Mouse (Mus musculus) left cerebral cortex, postnatal 36 days (tissue): ENCODE measurements around the gene Sh3bgrl3. TPM values are rescaled to one million over a fixed set of nuclear protein-coding genes. Genes with fewer than 3 reads are reported as not detected.
A peak's percentile ranks its signal among the peaks of the same experiment; 100 is the strongest.

Experiments used
- DNase-seq, 2 experiments: peaks; one replicate each; pipeline ENCODE4 v3.0.0; 2021 to 2022; ENCODE audit warnings: low spot score in 2 of 2, mixed read lengths in 1 of 2
- intact Hi-C: fragments of 180-260 bp; cut with DNase I; formaldehyde crosslinking; loops from one replicate; pipeline ENCODE4 v1.15.1; 2025
- total RNA-seq, 2 experiments: library from RNA; stranded (reverse); gene quantifications; 2 replicates each; pipeline ENCODE4 v1.2.3; 2021

Gene Sh3bgrl3
- total RNA-seq, 2 experiments from 2014 or later, result 187 to 235 TPM

DNA sequence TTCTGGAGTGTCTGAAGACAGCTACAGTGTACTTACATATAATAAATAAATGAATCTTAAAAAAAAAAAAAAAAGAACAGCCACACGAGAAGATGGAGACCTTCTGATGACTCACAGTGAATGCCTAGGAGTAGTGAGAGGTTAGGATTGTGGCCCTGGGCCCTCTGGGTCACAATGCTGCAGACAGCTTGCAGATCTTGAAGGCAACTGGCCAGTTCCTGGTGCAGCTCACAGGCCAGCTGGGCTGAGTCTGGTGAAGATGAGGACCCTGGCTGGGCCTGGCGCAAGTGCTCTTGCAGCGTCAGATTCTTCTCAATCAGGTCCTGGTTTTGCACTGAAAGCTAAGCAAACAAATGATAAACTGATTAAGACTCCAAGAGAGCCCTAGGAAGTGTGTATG lies 3.5 kb upstream of the Sh3bgrl3 start:
- intact Hi-C loops, result no loop called here
- DNase-seq, result no peak

DNA sequence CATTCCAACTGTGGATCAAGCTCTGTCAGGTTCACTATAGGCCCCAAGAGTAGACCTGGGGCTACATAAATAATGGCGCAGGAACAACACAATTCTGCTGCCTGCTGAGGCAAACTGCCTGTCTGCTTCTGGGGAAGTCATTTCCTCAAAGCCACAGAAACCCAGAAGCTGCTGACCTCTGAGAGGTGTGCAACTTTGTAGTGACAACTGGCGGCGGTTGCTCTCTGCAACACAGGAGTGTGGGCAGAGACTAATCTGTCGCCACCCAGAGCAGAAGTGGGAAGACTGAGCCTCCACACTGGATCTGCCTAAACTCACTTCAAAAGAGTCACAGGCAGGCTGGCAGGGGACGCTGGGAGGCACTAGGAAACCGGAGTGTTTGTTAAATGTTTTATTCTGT lies 893 bp upstream of the Sh3bgrl3 start:
- no peak for DNase-seq

GRCm38 (mm10) chr4:134128983-134129362 lies 384 bp upstream of the Sh3bgrl3 start:
- intact Hi-C loops, result loop anchor here (10.0 kb wide), 1 partner anchor 94 kb away; no protein-coding TSS in a partner anchor
- no peak for DNase-seq

More for the DNA sequence above, 893 bp upstream of the Sh3bgrl3 start:
- intact Hi-C loops, result loop anchor here (10.0 kb wide), 1 partner anchor 95 kb away; no protein-coding TSS in a partner anchor

DNA sequence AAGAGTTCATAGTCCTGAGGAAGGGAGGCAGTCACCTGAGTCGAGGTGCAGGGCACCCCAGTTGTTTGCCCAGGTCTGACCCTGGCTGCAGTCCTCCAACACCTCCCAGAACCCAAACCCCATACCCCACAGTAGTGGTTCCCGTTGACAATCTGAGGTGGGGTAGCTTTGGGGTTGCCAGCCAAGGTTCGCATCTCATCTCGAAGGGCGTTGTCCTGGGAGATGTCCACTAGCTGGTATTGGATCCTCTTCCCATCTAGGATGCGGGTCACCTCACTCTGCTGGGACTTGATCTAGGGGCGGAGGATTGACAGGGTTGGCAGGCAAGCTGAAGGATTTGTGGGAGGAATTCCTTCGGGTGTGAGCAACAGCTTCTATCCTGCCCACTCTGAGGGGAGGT lies 796 bp downstream of the Sh3bgrl3 start:
- intact Hi-C loops, result loop anchor here (10.0 kb wide), 1 partner anchor 93 kb away; no protein-coding TSS in a partner anchor
- no peak for DNase-seq

GRCm38 (mm10) chr4:134127121-134127455 lies 1.5 kb downstream of the Sh3bgrl3 start:
- peak; percentile 71 to 81 for DNase-seq
- intact Hi-C loops, result loop anchor here (10.0 kb wide), 1 partner anchor 92 kb away; no protein-coding TSS in a partner anchor

DNA sequence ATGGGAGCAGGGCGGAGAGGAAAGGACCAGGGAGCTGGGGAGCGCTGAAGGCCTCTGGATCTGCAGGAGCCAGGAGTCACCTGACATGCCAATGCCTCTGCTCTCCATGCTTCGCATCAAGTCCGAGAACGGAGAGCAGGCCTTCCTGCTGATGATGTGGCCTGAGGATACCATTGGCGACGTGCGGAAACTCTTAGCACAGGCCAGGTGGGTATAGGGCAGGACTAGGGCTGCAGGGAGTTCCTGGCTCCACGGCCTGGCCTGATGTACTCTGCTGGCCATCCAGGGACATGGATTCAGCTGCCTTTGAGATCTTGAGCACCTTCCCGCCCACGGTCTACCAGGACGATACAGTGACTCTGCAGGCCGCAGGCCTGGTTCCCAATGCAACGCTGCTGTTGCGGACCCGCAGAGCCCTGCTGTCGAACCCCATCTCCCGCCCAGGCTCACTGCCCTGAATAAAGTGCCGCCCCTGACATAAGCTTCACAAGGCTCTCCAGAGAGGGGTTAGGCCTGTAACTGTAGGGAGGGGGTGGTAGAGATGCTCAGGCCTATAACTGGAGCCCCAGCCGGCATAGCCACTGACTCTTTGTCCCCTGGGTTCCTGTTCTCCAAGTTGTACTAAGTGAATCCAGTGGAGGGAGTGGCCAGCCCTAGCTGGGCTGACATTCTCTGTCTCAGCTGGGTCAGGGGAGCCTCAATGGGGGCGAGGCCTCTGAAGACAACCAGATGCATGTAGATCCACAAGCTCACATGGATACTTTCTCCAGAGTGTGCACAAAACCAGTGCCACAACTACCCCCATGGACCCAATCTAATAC lies 2.1 kb downstream of the Sh3bgrl3 start:
- intact Hi-C loops, result loop anchor here (10.0 kb wide), 1 partner anchor 92 kb away; no protein-coding TSS in a partner anchor
- DNase-seq, result no peak

DNA sequence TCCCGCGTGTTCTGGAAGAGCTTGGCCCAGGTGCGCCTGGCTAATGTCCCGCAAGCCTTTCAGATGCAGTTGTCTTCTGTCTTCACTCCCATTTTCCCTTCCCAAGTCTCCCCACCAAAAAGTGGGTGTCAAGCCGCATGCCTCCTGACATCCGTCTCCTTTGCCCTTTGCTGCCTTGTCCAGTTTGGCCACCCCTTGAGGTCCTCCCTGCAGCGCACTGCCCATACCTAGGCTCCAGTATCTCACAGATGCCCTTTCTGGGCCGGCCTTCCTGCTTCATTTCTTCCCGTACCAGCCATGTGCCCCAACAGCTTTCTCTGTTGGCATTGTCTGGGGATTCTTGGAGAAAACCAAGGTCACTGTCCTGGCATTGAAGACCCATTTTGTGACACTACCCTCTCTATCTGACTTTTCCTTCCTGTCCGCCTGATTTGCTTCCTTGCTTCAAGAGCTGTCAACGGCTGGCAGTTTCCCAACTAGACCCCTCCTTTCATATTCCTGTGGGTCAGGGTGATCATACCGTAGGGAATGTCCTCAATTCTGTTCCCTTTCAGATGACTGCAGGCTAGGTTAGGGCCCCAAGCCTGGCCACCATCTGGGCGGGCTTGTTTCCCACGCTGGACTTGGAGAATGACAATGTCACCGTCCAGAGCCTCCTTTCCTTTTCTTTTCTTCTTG lies 3.1 kb downstream of the Sh3bgrl3 start:
- DNase-seq, result no peak
- intact Hi-C loops, result loop anchor here (10.0 kb wide), 1 partner anchor 91 kb away; no protein-coding TSS in a partner anchor

DNA sequence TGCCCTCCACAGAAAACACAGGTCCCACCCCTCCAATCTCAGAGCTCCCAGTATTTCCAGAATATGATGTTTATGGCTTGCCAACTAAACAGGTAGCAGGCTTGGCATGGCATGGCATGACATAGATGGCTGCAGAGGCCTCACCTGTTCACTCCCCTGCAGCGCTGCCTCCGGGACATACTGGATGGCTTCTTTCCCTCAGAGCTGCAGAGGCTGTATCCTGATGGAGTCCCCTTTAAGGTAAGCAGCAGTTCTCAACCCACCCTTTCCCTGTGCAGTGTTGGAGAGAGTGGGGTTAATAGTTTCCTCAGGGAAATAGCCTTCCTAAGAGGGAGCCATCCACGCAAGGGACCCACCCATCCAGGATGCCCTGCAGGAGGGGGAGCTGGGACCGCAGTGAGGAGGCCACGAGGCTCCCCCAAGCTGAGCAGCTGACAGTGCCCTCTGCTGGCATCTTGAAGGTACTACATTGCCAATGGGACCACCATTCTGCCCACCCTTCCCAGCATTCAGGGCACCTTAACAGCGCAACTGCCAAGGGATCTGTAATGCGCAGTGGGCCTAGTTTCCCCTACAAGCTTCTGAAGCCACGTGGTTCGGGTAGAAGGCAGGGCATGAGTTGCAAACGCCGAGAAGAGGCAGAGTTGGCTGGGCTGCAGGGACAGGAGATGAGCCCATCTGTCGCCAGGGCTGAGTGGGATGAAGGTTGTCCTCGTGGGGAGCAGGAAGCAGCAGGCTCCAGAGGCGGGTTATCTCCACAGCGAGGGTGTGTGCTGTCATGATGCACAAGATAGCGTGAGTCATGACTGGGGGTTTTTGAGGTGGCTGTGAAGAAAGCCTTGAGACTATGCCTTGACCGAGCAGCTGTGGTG lies 4.7 kb downstream of the Sh3bgrl3 start:
- intact Hi-C loops, result loop anchor here (10.0 kb wide), 1 partner anchor 89 kb away; no protein-coding TSS in a partner anchor
- DNase-seq, result peak; percentile 86 to 93

DNA sequence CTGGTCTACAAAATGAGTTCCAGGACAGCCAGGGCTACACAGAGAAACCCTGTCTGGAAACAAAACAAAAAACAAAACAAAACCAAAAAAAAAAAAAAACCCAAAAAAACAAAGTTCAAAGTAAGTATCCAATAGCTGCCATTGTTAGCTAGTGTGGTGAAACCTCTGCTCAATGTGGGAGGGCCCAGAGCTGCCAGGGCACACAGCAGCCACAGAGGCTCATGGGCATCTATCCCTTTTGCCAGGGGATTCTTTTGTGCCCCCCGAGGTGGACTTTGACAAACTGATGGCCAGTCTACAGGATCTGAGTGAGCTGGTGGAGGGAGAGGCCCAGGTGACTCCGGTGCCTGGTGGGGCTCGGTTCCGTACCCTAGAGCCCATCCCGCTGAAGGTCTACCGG lies 5.4 kb downstream of the Sh3bgrl3 start:
- intact Hi-C loops, result loop anchor here (10.0 kb wide), 1 partner anchor 88 kb away; no protein-coding TSS in a partner anchor

GRCm38 (mm10) chr4:134122281-134122680 lies 6.3 kb downstream of the Sh3bgrl3 start:
- intact Hi-C loops, result loop anchor here (10.0 kb wide), 1 partner anchor 87 kb away; no protein-coding TSS in a partner anchor
- DNase-seq, result peak in 1 of 2 experiments; percentile 33

More for the DNA sequence above, 5.4 kb downstream of the Sh3bgrl3 start:
- no peak for DNase-seq

DNA sequence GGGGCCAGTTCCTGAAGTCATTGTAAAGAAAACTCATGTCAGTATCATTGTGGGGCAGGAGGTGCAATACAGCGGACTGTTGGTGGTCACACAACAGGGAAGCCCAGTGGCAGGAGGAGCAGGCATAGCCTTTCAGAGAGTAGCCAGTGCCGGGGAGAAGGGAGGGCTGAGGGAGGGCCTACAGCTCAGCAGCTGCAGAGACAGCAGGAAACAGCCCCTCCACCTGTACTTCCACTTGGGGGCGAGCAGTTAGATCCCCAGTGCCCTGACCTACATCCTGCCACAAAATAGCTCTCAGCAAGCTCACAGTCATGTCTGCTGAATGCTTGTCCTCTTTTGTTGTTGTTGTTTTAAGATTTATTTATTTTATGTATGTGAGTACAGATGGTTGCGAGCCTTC lies 7.0 kb downstream of the Sh3bgrl3 start:
- intact Hi-C loops, result loop anchor here (10.0 kb wide), 1 partner anchor 87 kb away; no protein-coding TSS in a partner anchor
- DNase-seq, result no peak

DNA sequence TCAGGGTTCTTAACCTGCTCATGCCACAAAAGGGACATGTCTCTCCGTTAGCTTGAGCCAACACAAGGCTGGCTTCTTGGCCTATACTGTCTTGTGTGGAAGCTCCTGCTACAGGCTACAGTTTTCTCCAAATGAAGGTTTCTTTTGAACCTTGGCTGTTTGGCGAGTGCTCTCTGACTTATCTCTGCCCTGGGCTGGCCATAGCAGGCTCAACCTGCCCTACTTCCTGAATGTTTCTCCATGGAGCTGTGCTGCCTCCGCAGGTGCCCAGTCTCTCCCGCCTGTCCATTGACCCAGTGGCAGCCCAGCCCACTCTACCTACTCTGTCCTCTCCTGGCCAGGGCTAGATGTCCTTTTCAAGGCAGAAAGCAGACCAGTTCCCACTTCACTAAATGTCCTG lies 7.7 kb downstream of the Sh3bgrl3 start:
- intact Hi-C loops, result loop anchor here (10.0 kb wide), 1 partner anchor 86 kb away; no protein-coding TSS in a partner anchor
- no peak for DNase-seq

GRCm38 (mm10) chr4:134120192-134120805 lies 8.3 kb downstream of the Sh3bgrl3 start:
- intact Hi-C loops, result loop anchor here (10.0 kb wide), 1 partner anchor 85 kb away; no protein-coding TSS in a partner anchor
- DNase-seq, result no peak

- intact Hi-C loops, result loop anchor here (10.0 kb wide), 1 partner anchor 85 kb away; no protein-coding TSS in a partner anchor
Observed at GRCm38 (mm10) chr4:134119644-134120043, 8.9 kb downstream of the Sh3bgrl3 start.

DNA sequence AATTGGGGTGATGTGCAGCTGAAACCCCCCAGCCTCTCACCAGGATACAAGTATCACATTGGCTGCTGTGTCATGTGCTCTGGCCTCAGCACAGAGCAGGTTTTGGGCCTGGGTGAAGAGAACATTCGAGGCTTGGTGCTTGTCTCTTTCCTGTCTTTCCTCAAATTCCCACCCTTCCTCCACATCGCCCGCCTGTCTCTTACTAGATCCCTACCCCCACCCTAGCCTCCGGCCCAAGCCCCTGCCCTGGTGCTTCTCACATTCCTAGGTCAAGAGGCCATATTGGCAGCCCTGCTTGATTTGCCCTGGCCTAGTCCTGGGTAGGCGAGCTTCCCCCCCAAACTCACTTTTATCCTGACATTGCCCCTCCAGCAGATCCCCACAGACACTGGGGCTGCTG lies 9.5 kb downstream of the Sh3bgrl3 start:
- DNase-seq, result no peak
- intact Hi-C loops, result no loop called here

More at GRCm38 (mm10) chr4:134119644-134120043, 8.9 kb downstream of the Sh3bgrl3 start:
- DNase-seq, result no peak

- DNase-seq, result no peak
- intact Hi-C loops, result no loop called here
Observed at GRCm38 (mm10) chr4:134118126-134118800, 10.3 kb downstream of the Sh3bgrl3 start.

- intact Hi-C loops, result no loop called here
- DNase-seq, result no peak
Observed at GRCm38 (mm10) chr4:134117012-134117411, 11.6 kb downstream of the Sh3bgrl3 start.

GRCm38 (mm10) chr4:134116501-134116900 lies 12.1 kb downstream of the Sh3bgrl3 start:
- intact Hi-C loops, result no loop called here
- no peak for DNase-seq
